ENCODE assay signal across 27 mouse cellular contexts in genomic region chr1:63696861-63697260, GRCm38 (mm10). TPM values are rescaled to one million over a fixed set of nuclear protein-coding genes. Genes with fewer than 3 reads are reported as not detected.
DNase-seq lines count a peak whose midpoint lies in the region; ATAC-seq and TF ChIP-seq lines count a peak whose summit lies in the region.
"Had no signal": no experiment of that assay in that cellular context is flagged by ENCODE, and none has a peak within 500 bp of the region (broad histone marks: within the 10 kb centered on the region; RNA-seq: fewer than 3 reads in every experiment).

No protein-coding gene starts in this region.

- H3K4me3 ChIP-seq in hindbrain, postnatal 0 days (ENCODE audit: low read length), result no peak overlapping the region
- no peak overlapping the region for H3K4me3 ChIP-seq in hindbrain, embryonic 16.5 days (ENCODE audit: low read length)
- no peak overlapping the region for H3K4me3 ChIP-seq in cerebellum, adult 2 months (replicated peaks; ENCODE audit: insufficient read depth, low read depth, low read length)
- H3K4me3 ChIP-seq in forebrain, embryonic 11.5 days (ENCODE audit: low read depth, low read length), result no peak overlapping the region
- no peak overlapping the region for H3K4me3 ChIP-seq in forebrain, embryonic 14.5 days (ENCODE audit: low read depth, low read length)
- H3K4me3 ChIP-seq: embryonic facial prominence, embryonic 15.5 days; erythroblast, embryonic 14.5 days; forebrain, embryonic 10.5 days; heart, embryonic 13.5 days; hindbrain, embryonic 12.5 days; intestine, embryonic 15.5 days had no signal

- no peak overlapping the region for H3K4me2 ChIP-seq in hindbrain, postnatal 0 days (ENCODE audit: low read depth, low read length)
- no peak overlapping the region for H3K4me2 ChIP-seq in hindbrain, embryonic 16.5 days (ENCODE audit: low read length)
- no peak overlapping the region for H3K4me2 ChIP-seq in forebrain, embryonic 11.5 days (ENCODE audit: low read depth, low read length, severe bottlenecking)
- H3K4me2 ChIP-seq in forebrain, embryonic 14.5 days (ENCODE audit: low read length), result no peak overlapping the region
- H3K4me2 ChIP-seq: embryonic facial prominence, embryonic 15.5 days; heart, embryonic 13.5 days; hindbrain, embryonic 12.5 days; intestine, embryonic 15.5 days had no signal

- H3K27ac ChIP-seq in hindbrain, postnatal 0 days, result no peak overlapping the region
- no peak overlapping the region for H3K27ac ChIP-seq in hindbrain, embryonic 16.5 days (ENCODE audit: low read depth, low read length)
- H3K27ac ChIP-seq in cerebellum, adult 2 months (ENCODE audit: insufficient read depth, low read length), result no peak overlapping the region
- H3K27ac ChIP-seq in forebrain, embryonic 11.5 days (ENCODE audit: low read depth, low read length), result no peak overlapping the region
- no peak overlapping the region for H3K27ac ChIP-seq in forebrain, embryonic 14.5 days (ENCODE audit: low read depth, low read length)
- H3K27ac ChIP-seq: embryonic facial prominence, embryonic 15.5 days; forebrain, embryonic 10.5 days; heart, embryonic 13.5 days; hindbrain, embryonic 12.5 days; intestine, embryonic 15.5 days had no signal

- no peaks in the 10 kb centered on the region for H3K27me3 ChIP-seq in hindbrain, postnatal 0 days (ENCODE audit: insufficient read depth, low read length)
- H3K27me3 ChIP-seq in hindbrain, embryonic 16.5 days (replicated peaks; ENCODE audit: control insufficient read depth, insufficient read depth, low read length), result no peaks in the 10 kb centered on the region
- H3K27me3 ChIP-seq in cerebellum, adult 2 months (ENCODE audit: control insufficient read depth, insufficient read depth, low read length), result no peaks in the 10 kb centered on the region
- no peaks in the 10 kb centered on the region for H3K27me3 ChIP-seq in forebrain, embryonic 11.5 days (ENCODE audit: control insufficient read depth, insufficient read depth, low read length)
- H3K27me3 ChIP-seq in forebrain, embryonic 14.5 days (replicated peaks; ENCODE audit: control insufficient read depth, insufficient read depth, low read length), result no peaks in the 10 kb centered on the region
- H3K27me3 ChIP-seq: embryonic facial prominence, embryonic 15.5 days; heart, embryonic 13.5 days; hindbrain, embryonic 12.5 days; intestine, embryonic 15.5 days had no signal

- no peak for ATAC-seq in hindbrain, postnatal 0 days
- no peak for ATAC-seq in hindbrain, embryonic 16.5 days
- no peak for ATAC-seq in forebrain, embryonic 11.5 days (replicated peaks; ENCODE audit: low FRiP score)
- no peak for ATAC-seq in forebrain, embryonic 14.5 days
- ATAC-seq: forebrain, embryonic 16.5 days; intestine, embryonic 15.5 days had no signal

- peak; percentile 47 for DNase-seq in hindbrain, postnatal 0 days (ENCODE audit: low spot score)
- DNase-seq in brain, adult 2 months (ENCODE audit: low read depth, low spot score), result peak; percentile 24
- DNase-seq in cerebellum, adult 2 months, result peak; percentile 14 to 32
- DNase-seq in cerebellum, postnatal 10 days, result peak; percentile 62 to 84
- no peak for DNase-seq in forebrain, embryonic 11.5 days (ENCODE audit: low spot score)
- no peak for DNase-seq in adrenal gland, postnatal 14 days
- DNase-seq in forebrain, embryonic 14.5 days (ENCODE audit: low spot score), result no peak
- DNase-seq: adrenal gland, adult 8-10 months; embryo, embryonic 11 days; gastrocnemius, postnatal 14 days; heart, postnatal 4 days; kidney, adult 18-20 months had no signal

- no peak overlapping the region for H3K9ac ChIP-seq in hindbrain, postnatal 0 days (replicated peaks; ENCODE audit: low read length)
- H3K9ac ChIP-seq in hindbrain, embryonic 16.5 days (ENCODE audit: low read depth, low read length), result no peak overlapping the region
- no peak overlapping the region for H3K9ac ChIP-seq in forebrain, embryonic 11.5 days (ENCODE audit: low read length)
- no peak overlapping the region for H3K9ac ChIP-seq in forebrain, embryonic 14.5 days (ENCODE audit: low read length)
- H3K9ac ChIP-seq: embryonic facial prominence, embryonic 15.5 days; heart, embryonic 13.5 days; hindbrain, embryonic 12.5 days; intestine, embryonic 15.5 days had no signal

- TF ChIP-seq POLR2A in cerebellum, adult 2 months (IDR thresholded peaks at IDR 0.05; ENCODE audit: borderline replicate concordance, insufficient read depth, low read length), result no peak

- H3K4me1 ChIP-seq in hindbrain, postnatal 0 days (ENCODE audit: insufficient read depth, low read length), result no peaks in the 10 kb centered on the region
- no peaks in the 10 kb centered on the region for H3K4me1 ChIP-seq in hindbrain, embryonic 16.5 days (ENCODE audit: control insufficient read depth, insufficient read depth, low read depth, low read length)
- H3K4me1 ChIP-seq in cerebellum, adult 2 months (ENCODE audit: control insufficient read depth, insufficient read depth, low read length), result no peaks in the 10 kb centered on the region
- no peaks in the 10 kb centered on the region for H3K4me1 ChIP-seq in forebrain, embryonic 11.5 days (replicated peaks; ENCODE audit: control insufficient read depth, insufficient read depth, low read length)
- H3K4me1 ChIP-seq in forebrain, embryonic 14.5 days (ENCODE audit: control insufficient read depth, insufficient read depth, low read length), result no peaks in the 10 kb centered on the region
- H3K4me1 ChIP-seq: embryonic facial prominence, embryonic 15.5 days; hindbrain, embryonic 12.5 days; intestine, embryonic 15.5 days had no signal

- H3K9me3 ChIP-seq in hindbrain, postnatal 0 days (ENCODE audit: low read length), result no peaks in the 10 kb centered on the region
- no peaks in the 10 kb centered on the region for H3K9me3 ChIP-seq in hindbrain, embryonic 16.5 days (ENCODE audit: control insufficient read depth, low read length)
- H3K9me3 ChIP-seq in forebrain, embryonic 11.5 days (ENCODE audit: control insufficient read depth, low read length), result no peaks in the 10 kb centered on the region
- no peaks in the 10 kb centered on the region for H3K9me3 ChIP-seq in forebrain, embryonic 14.5 days (replicated peaks; ENCODE audit: control insufficient read depth, low read length)
- H3K9me3 ChIP-seq: embryonic facial prominence, embryonic 15.5 days; forebrain, embryonic 10.5 days; heart, embryonic 13.5 days; hindbrain, embryonic 12.5 days; intestine, embryonic 15.5 days had no signal

- no peaks in the 10 kb centered on the region for H3K36me3 ChIP-seq in hindbrain, postnatal 0 days (ENCODE audit: insufficient read depth, low read length)
- H3K36me3 ChIP-seq in hindbrain, embryonic 16.5 days (ENCODE audit: control insufficient read depth, insufficient read depth, low read length), result no peaks in the 10 kb centered on the region
- no peaks in the 10 kb centered on the region for H3K36me3 ChIP-seq in forebrain, embryonic 11.5 days (ENCODE audit: control insufficient read depth, insufficient read depth, low read length)
- no peaks in the 10 kb centered on the region for H3K36me3 ChIP-seq in forebrain, embryonic 14.5 days (ENCODE audit: control insufficient read depth, insufficient read depth, low read length)
- H3K36me3 ChIP-seq: embryonic facial prominence, embryonic 15.5 days; forebrain, embryonic 10.5 days; heart, embryonic 13.5 days; hindbrain, embryonic 12.5 days; intestine, embryonic 15.5 days had no signal

- TF ChIP-seq CTCF in hindbrain, postnatal 0 days (IDR thresholded peaks at IDR 0.05; ENCODE audit: low read depth), result no peak
- no peak for TF ChIP-seq CTCF in cerebellum, adult 2 months (IDR thresholded peaks at IDR 0.05; ENCODE audit: borderline replicate concordance, insufficient read depth, low read depth, low read length)

- 60% methylated on average over 3 of the region's 3 CpGs for WGBS in hindbrain, postnatal 0 days
- WGBS in hindbrain, embryonic 16.5 days, result 72% methylated on average over 3 of the region's 3 CpGs
- WGBS in cerebellum, adult 2 months, result 11% methylated on average over 3 of the region's 3 CpGs
- 88% methylated on average over 3 of the region's 3 CpGs for WGBS in forebrain, embryonic 11.5 days
- WGBS in forebrain, embryonic 14.5 days, result 82% methylated on average over 3 of the region's 3 CpGs

RNA-seq across cellular contexts. Expression of gene Dytn, which starts 10.1 kb away (rescaled TPM):
- total RNA-seq in hindbrain, postnatal 0 days (2014; rRNA removed), result 0.26 TPM in 1 of 2 replicates, not detected in the other
- polyA plus RNA-seq in hindbrain, postnatal 0 days (2015; fragmentation: Nextera tagmentation; extraction: Ambion mirVana), result 0.10 TPM in 1 of 2 replicates, not detected in the other
- polyA plus RNA-seq in hindbrain, embryonic 16.5 days (2015; fragmentation: Nextera tagmentation; extraction: Ambion mirVana), result 0.09 and 0.20 TPM in 2 replicates
- 0.05 and 0.08 TPM in 2 replicates for polyA plus RNA-seq in cerebellum, adult 2 months (2012; rRNA removed)
- polyA plus RNA-seq in forebrain, embryonic 11.5 days (2014; fragmentation: Nextera tagmentation; extraction: Ambion mirVana), result not detected in 2 replicates
- not detected in 2 replicates for total RNA-seq in adrenal gland, postnatal 14 days (2021)
- not detected in 2 replicates for polyA plus RNA-seq in forebrain, embryonic 14.5 days (2014; fragmentation: Nextera tagmentation; extraction: Ambion mirVana)
- total RNA-seq: adrenal gland, adult 8-10 months; adrenal gland, postnatal 4 days; common myeloid progenitor, adult 5-6 weeks; ES-E14; gastrocnemius, postnatal 14 days; granulocyte monocyte progenitor cell, adult 5-6 weeks; heart, postnatal 4 days had no signal
- polyA plus RNA-seq: embryonic facial prominence, embryonic 11.5 days; erythroblast, embryonic 14.5 days; forebrain, embryonic 10.5 days; forebrain, embryonic 16.5 days; heart, embryonic 13.5 days; heart, postnatal 0 days; hindbrain, embryonic 12.5 days; intestine, embryonic 15.5 days; kidney, embryonic 14.5 days had no signal

RNA-seq across cellular contexts. Expression of gene Mdh1b, which starts 33.3 kb away (rescaled TPM):
- 0.58 and 1.5 TPM in 2 replicates for total RNA-seq in hindbrain, postnatal 0 days (2014; rRNA removed)
- polyA plus RNA-seq in hindbrain, postnatal 0 days (2015; fragmentation: Nextera tagmentation; extraction: Ambion mirVana), result 0.43 and 0.68 TPM in 2 replicates
- 0.59 and 0.75 TPM in 2 replicates for polyA plus RNA-seq in hindbrain, embryonic 16.5 days (2015; fragmentation: Nextera tagmentation; extraction: Ambion mirVana)
- polyA plus RNA-seq in cerebellum, adult 2 months (2012; rRNA removed), result 0.56 and 0.93 TPM in 2 replicates
- polyA plus RNA-seq in forebrain, embryonic 11.5 days (2014; fragmentation: Nextera tagmentation; extraction: Ambion mirVana), result 0.25 TPM in 1 of 2 replicates, not detected in the other
- total RNA-seq in adrenal gland, postnatal 14 days (2021), result not detected in 2 replicates
- 0.29 and 0.53 TPM in 2 replicates for polyA plus RNA-seq in forebrain, embryonic 14.5 days (2014; fragmentation: Nextera tagmentation; extraction: Ambion mirVana)
- total RNA-seq: common myeloid progenitor, adult 5-6 weeks; gastrocnemius, postnatal 14 days; granulocyte monocyte progenitor cell, adult 5-6 weeks; heart, postnatal 4 days had no signal
- polyA plus RNA-seq: embryonic facial prominence, embryonic 11.5 days; erythroblast, embryonic 14.5 days; heart, embryonic 13.5 days; heart, postnatal 0 days; intestine, embryonic 15.5 days; kidney, embryonic 14.5 days had no signal

RNA-seq across cellular contexts. Expression of gene Fastkd2, which starts 33.6 kb away (rescaled TPM):
- total RNA-seq in hindbrain, postnatal 0 days (2014; rRNA removed), result 16.0 and 51.4 TPM in 2 replicates
- 25.9 and 31.9 TPM in 2 replicates for polyA plus RNA-seq in hindbrain, postnatal 0 days (2015; fragmentation: Nextera tagmentation; extraction: Ambion mirVana)
- 35.3 and 35.8 TPM in 2 replicates for polyA plus RNA-seq in hindbrain, embryonic 16.5 days (2015; fragmentation: Nextera tagmentation; extraction: Ambion mirVana)
- 27.2 and 28.0 TPM in 2 replicates for polyA plus RNA-seq in cerebellum, adult 2 months (2012; rRNA removed)
- polyA plus RNA-seq in forebrain, embryonic 11.5 days (2014; fragmentation: Nextera tagmentation; extraction: Ambion mirVana), result 69.0 and 74.6 TPM in 2 replicates
- 20.4 and 26.9 TPM in 2 replicates for total RNA-seq in adrenal gland, postnatal 14 days (2021)
- polyA plus RNA-seq in forebrain, embryonic 14.5 days (2014; fragmentation: Nextera tagmentation; extraction: Ambion mirVana), result 56.2 and 59.4 TPM in 2 replicates

Comparison
In these comparisons a context has a peak if more than half of its experiments do, and no peak if none do; other contexts are left out.
1. DNase-seq: peak in hindbrain, postnatal 0 days (single experiment), brain, adult 2 months (single experiment), cerebellum, adult 2 months (2 of 2) and cerebellum, postnatal 10 days (2 of 2); none in forebrain, embryonic 11.5 days (single experiment), adrenal gland, postnatal 14 days (single experiment) and forebrain, embryonic 14.5 days (single experiment).